Mouse (Mus musculus): ENCODE data around the gene Pthlh. TPM values are rescaled to one million over a fixed set of nuclear protein-coding genes. Genes with fewer than 3 reads are reported as not detected.

Gene Pthlh
- total RNA-seq, 2 experiments from 2014 or later, result 0.74 to 1.3 TPM

Other genes with a start within 250 kb of the Pthlh start
- 1 to 10 TPM in 1 of 2 experiments, under 1 TPM in 1; 0.95 to 1.2 TPM for gene Rep15, start 231.6 kb downstream of the Pthlh start, total RNA-seq (2021)
- gene Mrps35, start 221.4 kb downstream of the Pthlh start, total RNA-seq (2021), result 100 to 1,000 TPM; 170 to 189 TPM
- not detected for gene Mansc4, start 177.2 kb downstream of the Pthlh start, total RNA-seq (2021)
- 1 to 10 TPM; 4.2 to 5.0 TPM for gene Klhl42, start 172.8 kb downstream of the Pthlh start, total RNA-seq (2021)
- 10 to 100 TPM; 29.0 to 33.7 TPM for gene Ccdc91, start 211.6 kb upstream of the Pthlh start, total RNA-seq (2021)